Mouse (Mus musculus) limb, embryonic 11.5 days (tissue): ENCODE results near the gene Serpinh1. TPM values are rescaled to one million over a fixed set of nuclear protein-coding genes. Genes with fewer than 3 reads are reported as not detected.

Experiments used
- ATAC-seq: fragments of 200-750 bp; cut with Nextera tagmentation; 2 replicates; pipeline ENCODE4 v1.8.0; 2017; ENCODE audit warnings: low read depth; ENCODE audit not compliant: insufficient number of reproducible peaks, low FRiP score, low TSS enrichment
- DNase-seq: peaks from one replicate; pipeline ENCODE4 v3.0.0-alpha.2; 2015; ENCODE audit warnings: low spot score
- H3K27ac ChIP-seq: fragments of 300-500 bp; sonication (generic); replicated peaks from 2 replicates; pipeline ENCODE4 v1.5.1; 2014; ENCODE audit warnings: low read depth, mild to moderate bottlenecking, low read length
- H3K27me3 ChIP-seq: fragments of 300-500 bp; sonication (generic); 2 replicates; pipeline ENCODE4 v1.6.1; 2014; ENCODE audit warnings: mild to moderate bottlenecking, low read length, mixed read lengths; ENCODE audit not compliant: control insufficient read depth, insufficient read depth
- H3K36me3 ChIP-seq: fragments of 300-500 bp; sonication (generic); 2 replicates; pipeline ENCODE4 v1.6.1; 2014; ENCODE audit warnings: mild to moderate bottlenecking, low read length, moderate library complexity, mixed read lengths; ENCODE audit not compliant: control insufficient read depth, insufficient read depth
- H3K4me1 ChIP-seq: fragments of 300-500 bp; sonication (generic); 2 replicates; pipeline ENCODE4 v1.6.1; 2014; ENCODE audit warnings: low read length, mixed read lengths; ENCODE audit not compliant: control insufficient read depth, insufficient read depth
- H3K4me2 ChIP-seq: fragments of 300-500 bp; sonication (generic); 2 replicates; pipeline ENCODE4 v1.6.1; 2014; ENCODE audit warnings: low read depth, mild to moderate bottlenecking, moderate library complexity; ENCODE audit not compliant: severe bottlenecking
- H3K4me3 ChIP-seq: fragments of 300-500 bp; sonication (generic); 2 replicates; pipeline ENCODE4 v1.5.1; 2014; ENCODE audit warnings: low read depth, low read length
- H3K9ac ChIP-seq: fragments of 300-500 bp; sonication (generic); 2 replicates; pipeline ENCODE4 v1.6.1; 2014; ENCODE audit warnings: mild to moderate bottlenecking, low read length
- H3K9me3 ChIP-seq: fragments of 300-500 bp; sonication (generic); 2 replicates; pipeline ENCODE4 v1.6.1; 2016; ENCODE audit warnings: low read length; ENCODE audit not compliant: control insufficient read depth
- WGBS: fragments of 180-500 bp; shearing (Covaris S2); extraction: QIAGEN DNeasy Blood & Tissue Kit; methylation state at CpG from one replicate; pipeline ENCODE4 v1.1.7; 2014; 5-methylcytosine and 5-hydroxymethylcytosine counted together
- polyA plus RNA-seq: library from polyadenylated mRNA; unstranded; fragments of >200 nt; fragmentation: Nextera tagmentation; extraction: Ambion mirVana; gene quantifications from 2 replicates; pipeline ENCODE4 v1.2.1, GENCODE M21; 2014

Gene Serpinh1
- polyA plus RNA-seq, 1 experiment from 2014 or later, result 413 TPM

- DNase-seq (no peak), ATAC-seq (no peak)
- Histone ChIP-seq H3K4me3 (no peak overlapping the region), H3K4me2 (no peak overlapping the region), H3K9ac (no peak overlapping the region), H3K27ac (no peak overlapping the region), H3K36me3 (0 out of 2 replicates have a peak, but pooled peaks cover 2% of the 10 kb centered on the region), H3K27me3 (no peaks in the 10 kb centered on the region), H3K4me1 (peaks cover 8% of the 10 kb centered on the region; the same call in 1 of the 2 replicates), H3K9me3 (no peaks in the 10 kb centered on the region)
- WGBS, result 73% methylated on average over 2 of the region's 2 CpGs
Observed at GRCm38 (mm10) chr7:99392696-99393095, 39.7 kb upstream of the Serpinh1 start.

- Histone ChIP-seq H3K4me1 (peaks cover 8% of the 10 kb centered on the region; the same call in 1 of the 2 replicates), H3K4me3 (no peak overlapping the region), H3K9ac (no peak overlapping the region), H3K4me2 (no peak overlapping the region), H3K27me3 (no peaks in the 10 kb centered on the region), H3K27ac (no peak overlapping the region), H3K9me3 (no peaks in the 10 kb centered on the region), H3K36me3 (0 out of 2 replicates have a peak, but pooled peaks cover 2% of the 10 kb centered on the region)
- WGBS, result 50% methylated on average over 4 of the region's 4 CpGs
- DNase-seq, result peak; percentile 52
- no peak for ATAC-seq
Observed at GRCm38 (mm10) chr7:99390559-99390958, 37.5 kb upstream of the Serpinh1 start.

DNA sequence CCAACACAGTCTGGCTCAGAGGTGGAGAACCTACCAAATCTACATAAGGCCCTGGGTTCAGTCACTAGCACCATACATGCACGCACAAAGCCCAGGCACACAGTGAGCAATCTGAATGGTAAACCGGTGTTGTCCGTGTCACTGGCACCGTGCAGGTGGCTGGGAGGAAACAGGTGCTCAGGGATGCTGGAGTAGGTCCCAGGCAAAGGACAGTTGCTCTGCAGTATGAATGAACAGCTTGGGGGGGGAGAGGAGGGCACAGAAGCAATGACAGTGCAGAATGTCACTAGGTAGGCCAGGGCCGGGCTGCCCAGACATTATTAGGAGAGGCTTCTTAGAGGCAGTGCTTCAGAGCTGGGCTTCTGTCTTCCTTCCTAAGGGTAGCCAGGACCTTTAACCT, 34.3 kb upstream of the Serpinh1 start:
- Histone ChIP-seq H3K36me3 (0 out of 2 replicates have a peak, but pooled peaks cover 2% of the 10 kb centered on the region), H3K27me3 (peaks cover 3% of the 10 kb centered on the region; the same call in 1 of the 2 replicates), H3K9me3 (no peaks in the 10 kb centered on the region), H3K4me1 (peaks cover 26% of the 10 kb centered on the region), H3K27ac (no peak overlapping the region), H3K9ac (no peak overlapping the region), H3K4me3 (no peak overlapping the region), H3K4me2 (no peak overlapping the region)
- ATAC-seq (no peak), DNase-seq (no peak)
- 93% methylated on average over 5 of the region's 5 CpGs for WGBS

DNA sequence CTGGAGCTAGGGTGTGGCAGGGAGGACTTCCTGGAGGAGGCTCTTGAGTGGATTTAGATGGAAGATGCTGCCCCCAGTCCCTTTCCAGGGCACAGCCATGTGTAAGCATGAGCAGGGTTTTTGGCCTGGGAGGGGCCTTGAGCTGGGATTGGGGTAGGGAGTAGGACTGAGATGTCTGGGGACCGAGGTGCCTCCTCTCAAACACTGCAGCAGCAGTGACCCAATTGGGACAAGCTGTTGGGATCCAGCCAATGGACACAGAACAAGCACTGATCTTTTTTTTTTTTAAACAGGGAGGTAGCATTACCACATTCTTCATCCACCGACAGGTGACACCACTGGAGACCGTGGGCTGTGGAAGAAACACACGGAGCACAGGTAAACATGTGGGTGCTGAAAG, 33.8 kb upstream of the Serpinh1 start:
- Histone ChIP-seq H3K27ac (no peak overlapping the region), H3K9me3 (no peaks in the 10 kb centered on the region), H3K4me1 (peaks cover 26% of the 10 kb centered on the region), H3K4me3 (no peak overlapping the region), H3K9ac (no peak overlapping the region), H3K36me3 (0 out of 2 replicates have a peak, but pooled peaks cover 2% of the 10 kb centered on the region), H3K4me2 (no peak overlapping the region), H3K27me3 (peaks cover 3% of the 10 kb centered on the region; the same call in 1 of the 2 replicates)
- ATAC-seq (no peak), DNase-seq (no peak)
- 86% methylated on average over 4 of the region's 4 CpGs for WGBS

- Histone ChIP-seq H3K4me2 (no peak overlapping the region), H3K36me3 (0 out of 2 replicates have a peak, but pooled peaks cover 2% of the 10 kb centered on the region), H3K4me3 (no peak overlapping the region), H3K27me3 (peaks cover 3% of the 10 kb centered on the region; the same call in 1 of the 2 replicates), H3K4me1 (peaks cover 26% of the 10 kb centered on the region), H3K9ac (no peak overlapping the region), H3K27ac (no peak overlapping the region), H3K9me3 (no peaks in the 10 kb centered on the region)
- WGBS, result 47% methylated on average over 5 of the region's 5 CpGs
- no peak for DNase-seq
- ATAC-seq, result no peak
Observed at GRCm38 (mm10) chr7:99386030-99386429, 33.0 kb upstream of the Serpinh1 start.

GRCm38 (mm10) chr7:99384101-99384611, 31.1 kb upstream of the Serpinh1 start:
- WGBS, result 46% methylated on average over 4 of the region's 4 CpGs
- Histone ChIP-seq H3K4me1 (peaks cover 18% of the 10 kb centered on the region), H3K4me2 (no peak overlapping the region; the same call in 1 of the 2 replicates), H3K9ac (peak overlapping the region; percentile 0; the same call in 1 of the 2 replicates), H3K4me3 (no peak overlapping the region), H3K27me3 (peaks cover 3% of the 10 kb centered on the region; the same call in 1 of the 2 replicates), H3K9me3 (no peaks in the 10 kb centered on the region), H3K36me3 (no peaks in the 10 kb centered on the region), H3K27ac (no peak overlapping the region)
- DNase-seq (no peak), ATAC-seq (no peak)

DNA sequence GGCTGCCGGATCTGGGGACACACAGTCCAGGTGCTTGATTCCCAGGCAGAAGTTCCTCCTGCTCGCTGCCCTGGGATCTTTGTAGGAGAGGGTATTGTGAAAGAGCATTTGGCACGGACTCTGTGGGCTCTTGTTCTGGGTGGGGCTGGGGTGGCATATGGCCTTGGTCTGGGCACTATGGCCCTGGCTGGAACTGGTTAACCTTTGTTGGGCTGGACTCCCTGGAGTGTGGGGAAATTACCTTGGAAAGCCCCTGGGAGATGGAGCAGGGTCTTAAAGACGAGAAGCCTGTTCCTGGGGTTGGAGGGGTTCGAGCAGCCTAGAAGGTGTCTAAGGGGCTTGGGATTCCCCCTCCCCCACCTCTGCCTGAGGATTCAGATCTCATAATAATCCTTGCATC, 30.2 kb upstream of the Serpinh1 start:
- Histone ChIP-seq H3K4me2 (peak overlapping the region; percentile 93; the same call in 1 of the 2 replicates), H3K36me3 (no peaks in the 10 kb centered on the region), H3K27me3 (peaks cover 3% of the 10 kb centered on the region; the same call in 1 of the 2 replicates), H3K9ac (no peak overlapping the region), H3K27ac (no peak overlapping the region), H3K4me1 (peaks cover 18% of the 10 kb centered on the region), H3K4me3 (no peak overlapping the region), H3K9me3 (no peaks in the 10 kb centered on the region)
- WGBS, result 44% methylated on average over 5 of the region's 5 CpGs
- DNase-seq (no peak), ATAC-seq (no peak)

- DNase-seq (no peak), ATAC-seq (no peak)
- H3K27me3 ChIP-seq, result peaks cover 3% of the 10 kb centered on the region; the same call in 1 of the 2 replicates
- no peaks in the 10 kb centered on the region for H3K36me3 ChIP-seq
- H3K9me3 ChIP-seq, result no peaks in the 10 kb centered on the region
- H3K4me3 ChIP-seq, result peak overlapping the region; percentile 44
- peak overlapping the region; percentile 93 for H3K4me2 ChIP-seq
- peak overlapping the region; percentile 81 for H3K9ac ChIP-seq
- 14% methylated on average over 30 of the region's 30 CpGs for WGBS
- no peak overlapping the region for H3K27ac ChIP-seq
- H3K4me1 ChIP-seq, result peaks cover 18% of the 10 kb centered on the region
Observed at GRCm38 (mm10) chr7:99382088-99383000, 29.3 kb upstream of the Serpinh1 start.
